Mouse (Mus musculus): Measurements from ENCODE around the gene Pcdh7.

- TF ChIP-seq EP300 (IDR thresholded peaks at IDR 0.05; ENCODE audit: low read depth) (no peak), CTCF (IDR thresholded peaks at IDR 0.05; ENCODE audit: low read depth) (no peak)
Measured at GRCm38 (mm10) chr5:57993584-57993983, 275.8 kb downstream of the Pcdh7 start.

All from liver, embryonic 14.5 days (tissue).